Mouse (Mus musculus) frontal cortex, postnatal 10 days (tissue): ENCODE data around the gene Trim44.
A peak's percentile ranks its signal among the peaks of the same experiment; 100 is the strongest.

Source experiments
- DNase-seq, 2 experiments: peaks; one replicate each; pipeline ENCODE4 v3.0.0; 2022; ENCODE audit warnings: low spot score in 2 of 2, mixed read lengths in 1 of 2

Gene Trim44

GRCm38 (mm10) chr2:102365983-102366545, 41.6 kb downstream of the Trim44 start:
- DNase-seq = no peak

GRCm38 (mm10) chr2:102364565-102365200, 42.9 kb downstream of the Trim44 start:
- DNase-seq = no peak

- DNase-seq = no peak
These were observed 44.6 kb downstream of the Trim44 start for GRCm38 (mm10) chr2:102362896-102363530.

- DNase-seq = no peak
These were observed 45.4 kb downstream of the Trim44 start for GRCm38 (mm10) chr2:102362266-102362665.

- DNase-seq = no peak
These were observed 50.5 kb downstream of the Trim44 start for GRCm38 (mm10) chr2:102356879-102357695.

GRCm38 (mm10) chr2:102354076-102354475, 53.6 kb downstream of the Trim44 start:
- DNase-seq = no peak

- DNase-seq = no peak
These were observed 66.2 kb downstream of the Trim44 start for GRCm38 (mm10) chr2:102341429-102341828.

GRCm38 (mm10) chr2:102336816-102337215, 70.8 kb downstream of the Trim44 start:
- DNase-seq = peak; percentile 20 to 22

- no peak for DNase-seq
These were observed 75.7 kb downstream of the Trim44 start for GRCm38 (mm10) chr2:102331932-102332331.

GRCm38 (mm10) chr2:102331092-102331491, 76.5 kb downstream of the Trim44 start:
- no peak for DNase-seq

GRCm38 (mm10) chr2:102325921-102326320, 81.7 kb downstream of the Trim44 start:
- no peak for DNase-seq

- no peak for DNase-seq
These were observed 83.3 kb downstream of the Trim44 start for GRCm38 (mm10) chr2:102324336-102324735.

GRCm38 (mm10) chr2:102316540-102316939, 91.1 kb downstream of the Trim44 start:
- DNase-seq = no peak

- no peak for DNase-seq
These were observed 92.5 kb downstream of the Trim44 start for GRCm38 (mm10) chr2:102315153-102315552.

- no peak for DNase-seq
These were observed 93.0 kb downstream of the Trim44 start for GRCm38 (mm10) chr2:102314610-102315009.

GRCm38 (mm10) chr2:102314068-102314467, 93.6 kb downstream of the Trim44 start:
- DNase-seq = no peak

GRCm38 (mm10) chr2:102312903-102313302, 94.7 kb downstream of the Trim44 start:
- no peak for DNase-seq

- no peak for DNase-seq
These were observed 104.4 kb downstream of the Trim44 start for GRCm38 (mm10) chr2:102303274-102303673.

GRCm38 (mm10) chr2:102302532-102302931, 105.1 kb downstream of the Trim44 start:
- no peak for DNase-seq

- no peak for DNase-seq
These were observed 112.8 kb downstream of the Trim44 start for GRCm38 (mm10) chr2:102294827-102295270.

- DNase-seq = no peak
These were observed 114.4 kb downstream of the Trim44 start for GRCm38 (mm10) chr2:102293181-102293580.

GRCm38 (mm10) chr2:102292051-102292450, 115.6 kb downstream of the Trim44 start:
- DNase-seq = no peak
